Mouse (Mus musculus): ENCODE results near the gene Atp5g3.
"Not testable (repeated sequence)": the region's sequence is repeated elsewhere in the genome, so short reads cannot be mapped to it uniquely, and the experiment has no call there.

- TF ChIP-seq POLR2A (IDR thresholded peaks at IDR 0.05; ENCODE audit: control insufficient read depth, extremely low read depth, insufficient read depth, low read length, poor library complexity); CTCF (IDR thresholded peaks at IDR 0.05; ENCODE audit: borderline replicate concordance, control insufficient read depth, extremely low read depth, insufficient read depth, low read length, poor library complexity): not testable (repeated sequence)
Measured at GRCm38 (mm10) chr2:73902328-73902727, 8.8 kb downstream of the Atp5g3 start.
